Mouse (Mus musculus) cerebellum, adult 2 months (tissue): ENCODE results near the gene Wfdc6a.
A peak's percentile ranks its signal among the peaks of the same experiment; 100 is the strongest.

Source experiments
- CTCF ChIP-seq: fragments of 200-500 bp; IDR thresholded peaks from 2 replicates; pipeline ENCODE4 v1.5.1; 2011; ENCODE audit warnings: low read depth, mild to moderate bottlenecking, control low read depth, low read length, moderate library complexity, borderline replicate concordance; ENCODE audit not compliant: insufficient read depth
- POLR2A ChIP-seq: fragments of 200-500 bp; IDR thresholded peaks from 2 replicates; pipeline ENCODE4 v1.6.1; 2011; ENCODE audit warnings: low read length, control low read depth, borderline replicate concordance; ENCODE audit not compliant: insufficient read depth

GRCm38 (mm10) chr2:164592014-164592413 lies 6.8 kb upstream of the Wfdc6a start:
- TF ChIP-seq CTCF (peak; percentile 60; the same call in 1 of the 2 replicates), POLR2A (no peak)
